In genomic region chr3:154367327-154367726, GRCm38 (mm10) we compare ENCODE assay signal across 16 mouse cellular contexts. TPM values are rescaled to one million over a fixed set of nuclear protein-coding genes. Genes with fewer than 3 reads are reported as not detected.
DNase-seq lines count a peak whose midpoint lies in the region; ATAC-seq lines count a peak whose summit lies in the region.
"Had no signal": no experiment of that assay in that cellular context is flagged by ENCODE, and none has a peak within 500 bp of the region (broad histone marks: within the 10 kb centered on the region; RNA-seq: fewer than 3 reads in every experiment).

No protein-coding gene starts in this region.

- H3K9ac ChIP-seq in embryonic facial prominence, embryonic 11.5 days (replicated peaks; ENCODE audit: low read length): no peak overlapping the region
- H3K9ac ChIP-seq: hindbrain, embryonic 13.5 days; kidney, embryonic 15.5 days had no signal

- peak; percentile 36 for DNase-seq in gastrocnemius, postnatal 10 days
- no peak for DNase-seq in gastrocnemius, adult 8-10 months (ENCODE audit: low spot score in 2 of 2)
- peak; percentile 31 for DNase-seq in lung, postnatal 10 days
- DNase-seq in lung, postnatal 14 days: no peak
- DNase-seq in embryonic facial prominence, embryonic 11.5 days (ENCODE audit: low spot score): peak; percentile 80
- peak; percentile 8 to 11 for DNase-seq in layer of hippocampus, postnatal 36 days
- no peak for DNase-seq in urinary bladder, postnatal 4 days (ENCODE audit: low spot score in 2 of 2)
- no peak for DNase-seq in hindbrain, embryonic 10.5 days (ENCODE audit: low spot score)
- DNase-seq: cerebellum, adult 11 months; thymus, postnatal 25 days had no signal

- no peaks in the 10 kb centered on the region for H3K27me3 ChIP-seq in embryonic facial prominence, embryonic 11.5 days (ENCODE audit: control insufficient read depth, insufficient read depth, low read length)
- no peaks in the 10 kb centered on the region; the same call in 1 of the 2 replicates for H3K27me3 ChIP-seq in hindbrain, embryonic 10.5 days (ENCODE audit: insufficient read depth, poor library complexity, severe bottlenecking)
- H3K27me3 ChIP-seq: hindbrain, embryonic 13.5 days; kidney, embryonic 15.5 days had no signal

- H3K4me2 ChIP-seq in embryonic facial prominence, embryonic 11.5 days (ENCODE audit: low read depth, low read length): no peak overlapping the region
- H3K4me2 ChIP-seq: hindbrain, embryonic 13.5 days; kidney, embryonic 15.5 days had no signal

- no peak for ATAC-seq in embryonic facial prominence, embryonic 11.5 days (replicated peaks; ENCODE audit: insufficient number of reproducible peaks, low FRiP score, low TSS enrichment, low read depth)
- ATAC-seq: CD4-positive, CD25-positive, alpha-beta regulatory T cell, adult 4 months; Patski had no signal

- H3K36me3 ChIP-seq in embryonic facial prominence, embryonic 11.5 days (replicated peaks; ENCODE audit: control insufficient read depth, insufficient read depth, low read depth, low read length): no peaks in the 10 kb centered on the region
- H3K36me3 ChIP-seq in hindbrain, embryonic 10.5 days: no peaks in the 10 kb centered on the region
- H3K36me3 ChIP-seq: heart, embryonic 10.5 days; hindbrain, embryonic 13.5 days; kidney, embryonic 15.5 days had no signal

- no peak overlapping the region for H3K27ac ChIP-seq in embryonic facial prominence, embryonic 11.5 days (replicated peaks; ENCODE audit: low read depth, low read length)
- H3K27ac ChIP-seq in hindbrain, embryonic 10.5 days: no peak overlapping the region
- H3K27ac ChIP-seq: heart, embryonic 10.5 days; hindbrain, embryonic 13.5 days; kidney, embryonic 15.5 days had no signal

- no peaks in the 10 kb centered on the region; the same call in 1 of the 2 replicates for H3K4me1 ChIP-seq in embryonic facial prominence, embryonic 11.5 days (ENCODE audit: control insufficient read depth, insufficient read depth, low read length)
- no peaks in the 10 kb centered on the region for H3K4me1 ChIP-seq in hindbrain, embryonic 10.5 days (replicated peaks)
- H3K4me1 ChIP-seq: hindbrain, embryonic 13.5 days had no signal

- no peaks in the 10 kb centered on the region for H3K9me3 ChIP-seq in embryonic facial prominence, embryonic 11.5 days (replicated peaks; ENCODE audit: control insufficient read depth, low read length)
- H3K9me3 ChIP-seq in hindbrain, embryonic 10.5 days: no peaks in the 10 kb centered on the region
- H3K9me3 ChIP-seq: heart, embryonic 10.5 days; hindbrain, embryonic 13.5 days; kidney, embryonic 15.5 days had no signal

- WGBS in embryonic facial prominence, embryonic 11.5 days: 27% methylated on average over 3 of the region's 3 CpGs
- WGBS in hindbrain, embryonic 10.5 days: 70% methylated on average over 3 of the region's 3 CpGs

- H3K4me3 ChIP-seq in embryonic facial prominence, embryonic 11.5 days (ENCODE audit: low read depth, low read length): no peak overlapping the region
- no peak overlapping the region for H3K4me3 ChIP-seq in hindbrain, embryonic 10.5 days
- H3K4me3 ChIP-seq: heart, embryonic 10.5 days; hindbrain, embryonic 13.5 days; kidney, embryonic 15.5 days had no signal

RNA-seq across cellular contexts. Expression of gene Lhx8, which starts 36.9 kb away (rescaled TPM):
- total RNA-seq in gastrocnemius, postnatal 10 days (2021): under 1 TPM; 0.27 to 0.59 TPM
- under 1 TPM in 1 of 4 experiments, not detected in 3; 0.25 TPM for total RNA-seq in gastrocnemius, adult 8-10 months (2022)
- 55.2 and 73.1 TPM in 2 replicates for polyA plus RNA-seq in embryonic facial prominence, embryonic 11.5 days (2014; fragmentation: Nextera tagmentation; extraction: Ambion mirVana)
- not detected for total RNA-seq in layer of hippocampus, postnatal 36 days (2021)
- polyA plus RNA-seq in hindbrain, embryonic 10.5 days (2016; fragmentation: Nextera tagmentation; extraction: Ambion mirVana): 2.8 TPM in 2 replicates
- polyA plus RNA-seq: CD4-positive, CD25-positive, alpha-beta regulatory T cell, adult 4 months; kidney, embryonic 15.5 days; liver, embryonic 16.5 days; Patski had no signal

Comparison
In these comparisons a context has a peak if more than half of its experiments do, and no peak if none do; other contexts are left out.
1. DNase-seq: peak in gastrocnemius, postnatal 10 days (single experiment), lung, postnatal 10 days (single experiment), embryonic facial prominence, embryonic 11.5 days (single experiment) and layer of hippocampus, postnatal 36 days (2 of 2); none in gastrocnemius, adult 8-10 months (0 of 2), lung, postnatal 14 days (single experiment), urinary bladder, postnatal 4 days (0 of 2) and hindbrain, embryonic 10.5 days (single experiment).